Mouse (Mus musculus): ENCODE results near the gene Pard6b. TPM values are rescaled to one million over a fixed set of nuclear protein-coding genes. Genes with fewer than 3 reads are reported as not detected.

The Pard6b gene
- under 1 TPM; 0.21 to 0.37 TPM for polyA plus RNA-seq (2012; fragmentation: generic; extraction: Trizol)

DNA sequence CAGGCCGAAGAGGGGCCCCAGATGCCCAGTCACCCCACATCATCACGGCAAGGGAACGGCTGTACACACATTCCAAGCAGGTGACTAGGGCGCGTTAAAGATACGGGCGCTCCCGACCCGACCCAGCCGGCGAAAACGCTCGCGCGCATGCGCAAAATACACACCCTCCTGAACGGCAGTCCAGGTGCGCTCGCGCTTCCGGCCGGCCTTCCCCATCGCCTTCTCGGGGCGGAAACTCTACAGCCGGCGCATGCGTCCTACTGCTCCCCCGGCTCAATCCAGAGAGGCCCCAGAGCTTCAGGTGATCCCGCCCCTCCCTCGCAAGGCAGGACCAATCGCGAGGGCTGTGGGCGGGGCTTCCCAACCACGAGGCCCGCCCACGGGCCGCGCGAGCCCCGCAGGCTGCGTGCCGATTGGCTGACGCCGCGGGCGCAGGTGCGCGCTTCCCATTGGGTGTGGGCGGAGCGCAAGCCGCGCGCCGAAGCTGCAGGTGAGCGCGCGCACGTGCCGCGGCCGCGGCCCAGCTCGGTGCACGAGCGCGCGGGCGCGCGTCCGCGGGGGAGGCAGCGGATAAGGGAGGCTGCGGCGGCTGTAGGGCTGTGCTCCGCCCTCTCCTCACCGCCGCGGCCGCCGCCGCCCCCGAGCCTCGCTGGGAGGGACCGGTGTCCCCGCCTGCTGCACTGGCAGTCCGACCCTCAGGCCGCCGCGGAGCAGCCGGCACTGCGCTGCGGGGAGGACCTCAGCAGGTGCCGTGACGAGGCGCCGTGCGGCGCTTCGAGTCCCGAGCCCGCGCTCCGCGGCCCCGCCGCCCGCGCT lies at the start of gene Pard6b:
TSS of gene Pard6b (plus strand) at position 574 of the 816 bp plus-strand sequence.

Other genes with a start within 250 kb of the Pard6b start
- 10 to 100 TPM; 12.1 to 25.9 TPM for gene Ptpn1, start 148.9 kb upstream of the Pard6b start, polyA plus RNA-seq (2012; fragmentation: generic; extraction: Trizol)
- gene Ripor3, start 70.4 kb upstream of the Pard6b start, polyA plus RNA-seq (2012; fragmentation: generic; extraction: Trizol): under 1 TPM; 0.04 to 0.08 TPM
- 1 to 10 TPM in 1 of 2 experiments, under 1 TPM in 1; 0.50 to 9.7 TPM for gene Adnp, start 126.1 kb downstream of the Pard6b start, polyA plus RNA-seq (2012; fragmentation: generic; extraction: Trizol)
- 10 to 100 TPM in 1 of 2 experiments, 1 to 10 TPM in 1; 2.2 to 27.5 TPM for gene Gm20716, start 149.4 kb downstream of the Pard6b start, polyA plus RNA-seq (2012; fragmentation: generic; extraction: Trizol)
- 10 to 100 TPM; 13.2 to 25.1 TPM for gene Dpm1, start 149.6 kb downstream of the Pard6b start, polyA plus RNA-seq (2012; fragmentation: generic; extraction: Trizol)
- gene Mocs3, start 149.6 kb downstream of the Pard6b start, polyA plus RNA-seq (2012; fragmentation: generic; extraction: Trizol): 10 to 100 TPM in 1 of 2 experiments, 1 to 10 TPM in 1; 6.6 to 11.0 TPM
- gene Kcng1, start 200.7 kb downstream of the Pard6b start, polyA plus RNA-seq (2012; fragmentation: generic; extraction: Trizol): not detected

Data from C3H10T1/2 (cell line).